Mouse (Mus musculus): ENCODE measurements around the gene Fzd7. TPM values are rescaled to one million over a fixed set of nuclear protein-coding genes. Genes with fewer than 3 reads are reported as not detected.

The Fzd7 gene
- 1.0 and 1.2 TPM in 2 replicates for polyA plus RNA-seq (2015; fragmentation: Nextera tagmentation; extraction: Ambion mirVana)

DNA sequence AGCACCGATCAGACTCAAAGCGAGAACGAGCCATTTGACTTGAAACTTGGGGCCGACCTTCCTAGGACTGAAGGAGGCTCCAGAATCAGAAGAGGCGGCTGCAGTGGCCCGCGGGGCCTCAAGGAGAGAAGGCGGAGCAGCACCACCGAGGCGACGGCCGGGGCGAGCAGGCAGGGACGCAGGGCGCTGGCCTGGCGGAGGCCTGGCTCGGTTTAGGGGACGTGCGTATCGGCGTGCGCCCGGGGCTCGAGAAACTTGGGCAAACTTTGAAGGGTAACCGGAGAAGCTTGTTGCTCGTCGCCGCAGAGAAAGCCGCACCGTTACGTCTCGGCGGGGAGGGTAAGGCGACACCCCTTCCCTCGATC lies at the start of gene Fzd7:
TSS of gene Fzd7 (plus strand) at position 94 of the 365 bp plus-strand sequence.
- Histone ChIP-seq H3K9me3 (replicated peaks; ENCODE audit: control insufficient read depth, low read length) (no peaks in the 10 kb centered on the region), H3K9ac (ENCODE audit: low read depth, low read length) (peak within 1 kb of the TSS; percentile 65), H3K27ac (ENCODE audit: low read length) (peak within 1 kb of the TSS; percentile 82), H3K4me2 (ENCODE audit: low read depth, low read length) (peak within 1 kb of the TSS; percentile 99), H3K4me3 (ENCODE audit: low read depth, low read length) (peak within 1 kb of the TSS; percentile 57), H3K36me3 (ENCODE audit: control insufficient read depth, insufficient read depth) (no peaks in the 10 kb centered on the region), H3K27me3 (ENCODE audit: control insufficient read depth, insufficient read depth, low read depth, low read length) (peaks cover 6% of the 10 kb centered on the region; the same call in 1 of the 2 replicates), H3K4me1 (ENCODE audit: control insufficient read depth, low read depth, low read length) (peaks cover 37% of the 10 kb centered on the region)
- WGBS (ENCODE audit: insufficient replicate concordance), result 0% methylated on average over 33 of the region's 35 CpGs
- ATAC-seq (ENCODE audit: low read depth), result peak; percentile 44

- no peaks in the 10 kb centered on the region for H3K36me3 ChIP-seq (ENCODE audit: control insufficient read depth, insufficient read depth)
- no peak overlapping the region for H3K4me2 ChIP-seq (ENCODE audit: low read depth, low read length)
- no peaks in the 10 kb centered on the region for H3K4me1 ChIP-seq (ENCODE audit: control insufficient read depth, low read depth, low read length)
- no peak overlapping the region for H3K27ac ChIP-seq (ENCODE audit: low read length)
- H3K4me3 ChIP-seq (ENCODE audit: low read depth, low read length), result no peak overlapping the region
- H3K27me3 ChIP-seq (ENCODE audit: control insufficient read depth, insufficient read depth, low read depth, low read length), result no peaks in the 10 kb centered on the region
- WGBS (ENCODE audit: insufficient replicate concordance), result 46% methylated on average over 6 of the region's 6 CpGs
- H3K9ac ChIP-seq (ENCODE audit: low read depth, low read length), result no peak overlapping the region
- H3K9me3 ChIP-seq (replicated peaks; ENCODE audit: control insufficient read depth, low read length), result no peaks in the 10 kb centered on the region
- ATAC-seq (ENCODE audit: low read depth), result no peak
Observed at GRCm38 (mm10) chr1:59433296-59433695, 48.9 kb upstream of the Fzd7 start.

DNA sequence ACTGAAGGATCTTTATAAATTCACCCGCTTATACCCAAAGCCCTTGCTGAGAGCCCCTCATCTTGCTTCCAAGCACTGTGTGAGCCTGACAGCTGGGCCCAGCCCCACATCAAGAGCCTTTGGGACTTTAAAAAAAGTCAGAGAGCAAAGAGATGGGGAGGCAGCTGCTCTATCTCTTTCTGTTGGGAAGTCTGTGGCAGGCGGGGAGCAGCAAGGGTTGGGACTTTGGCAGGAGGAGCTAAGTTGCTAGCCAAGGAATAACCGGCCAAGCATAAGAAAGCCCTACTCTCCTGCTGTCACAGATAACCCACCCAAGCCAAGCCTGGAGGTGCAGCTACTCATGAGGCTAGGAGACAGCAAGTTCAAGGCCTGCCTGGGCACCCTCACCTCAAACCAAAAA lies 48.2 kb upstream of the Fzd7 start:
- no peak for ATAC-seq (ENCODE audit: low read depth)
- Histone ChIP-seq H3K27ac (ENCODE audit: low read length) (no peak overlapping the region), H3K9ac (ENCODE audit: low read depth, low read length) (no peak overlapping the region), H3K4me2 (ENCODE audit: low read depth, low read length) (no peak overlapping the region), H3K4me1 (ENCODE audit: control insufficient read depth, low read depth, low read length) (no peaks in the 10 kb centered on the region), H3K27me3 (ENCODE audit: control insufficient read depth, insufficient read depth, low read depth, low read length) (no peaks in the 10 kb centered on the region), H3K36me3 (ENCODE audit: control insufficient read depth, insufficient read depth) (no peaks in the 10 kb centered on the region), H3K9me3 (replicated peaks; ENCODE audit: control insufficient read depth, low read length) (no peaks in the 10 kb centered on the region), H3K4me3 (ENCODE audit: low read depth, low read length) (no peak overlapping the region)
- WGBS (ENCODE audit: insufficient replicate concordance), result 62% methylated on average over 3 of the region's 3 CpGs

DNA sequence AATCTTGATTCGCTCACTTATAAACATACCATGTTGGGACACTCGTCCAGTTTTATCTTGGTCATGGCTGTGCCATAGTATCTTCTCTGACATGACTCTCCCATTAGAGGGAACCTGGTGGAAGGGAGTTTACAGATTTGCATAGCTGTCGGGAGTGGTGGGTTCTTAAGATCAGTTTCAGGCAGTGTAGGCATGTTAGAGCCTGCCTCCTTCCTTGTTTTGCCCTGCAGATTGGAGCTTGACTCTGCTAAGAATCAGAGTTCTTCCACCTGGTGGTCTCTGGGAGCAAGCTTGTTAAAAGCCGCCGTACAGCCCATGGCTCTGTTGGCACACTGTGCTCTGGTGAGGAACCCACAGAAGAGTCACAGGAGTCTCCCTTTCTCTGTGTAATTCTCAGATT lies 47.0 kb upstream of the Fzd7 start:
- H3K27ac ChIP-seq (ENCODE audit: low read length), result no peak overlapping the region
- H3K4me1 ChIP-seq (ENCODE audit: control insufficient read depth, low read depth, low read length), result no peaks in the 10 kb centered on the region
- no peaks in the 10 kb centered on the region for H3K9me3 ChIP-seq (replicated peaks; ENCODE audit: control insufficient read depth, low read length)
- no peaks in the 10 kb centered on the region for H3K27me3 ChIP-seq (ENCODE audit: control insufficient read depth, insufficient read depth, low read depth, low read length)
- WGBS (ENCODE audit: insufficient replicate concordance), result 68% methylated on average over 5 of the region's 5 CpGs
- H3K36me3 ChIP-seq (ENCODE audit: control insufficient read depth, insufficient read depth), result no peaks in the 10 kb centered on the region
- H3K9ac ChIP-seq (ENCODE audit: low read depth, low read length), result no peak overlapping the region
- H3K4me3 ChIP-seq (ENCODE audit: low read depth, low read length), result no peak overlapping the region
- H3K4me2 ChIP-seq (ENCODE audit: low read depth, low read length), result no peak overlapping the region
- no peak for ATAC-seq (ENCODE audit: low read depth)

DNA sequence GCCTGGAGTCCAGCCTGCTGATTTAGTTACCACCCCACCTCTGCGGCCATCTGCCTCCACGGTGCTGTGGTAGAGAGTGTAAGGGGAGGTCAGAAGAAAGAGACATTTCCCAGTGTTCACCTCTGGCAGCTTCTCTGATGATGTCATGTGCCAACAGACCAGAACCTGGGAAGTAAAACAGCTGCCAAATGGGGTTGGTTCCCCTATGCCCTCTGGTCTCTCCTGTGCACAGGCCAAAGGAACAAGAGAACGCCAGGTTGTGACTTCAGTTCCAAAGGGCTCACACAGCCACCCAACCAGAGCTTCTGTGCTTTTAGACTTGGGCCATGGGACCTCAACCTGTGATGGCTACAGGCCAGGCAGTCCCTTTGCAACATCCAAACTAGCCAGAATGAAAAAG lies 45.9 kb upstream of the Fzd7 start:
- Histone ChIP-seq H3K4me1 (ENCODE audit: control insufficient read depth, low read depth, low read length) (no peaks in the 10 kb centered on the region), H3K27ac (ENCODE audit: low read length) (no peak overlapping the region), H3K27me3 (ENCODE audit: control insufficient read depth, insufficient read depth, low read depth, low read length) (no peaks in the 10 kb centered on the region), H3K9ac (ENCODE audit: low read depth, low read length) (no peak overlapping the region), H3K4me3 (ENCODE audit: low read depth, low read length) (no peak overlapping the region), H3K4me2 (ENCODE audit: low read depth, low read length) (no peak overlapping the region), H3K9me3 (replicated peaks; ENCODE audit: control insufficient read depth, low read length) (no peaks in the 10 kb centered on the region), H3K36me3 (ENCODE audit: control insufficient read depth, insufficient read depth) (no peaks in the 10 kb centered on the region)
- no peak for ATAC-seq (ENCODE audit: low read depth)
- WGBS (ENCODE audit: insufficient replicate concordance), result 73% methylated on average over 3 of the region's 3 CpGs

DNA sequence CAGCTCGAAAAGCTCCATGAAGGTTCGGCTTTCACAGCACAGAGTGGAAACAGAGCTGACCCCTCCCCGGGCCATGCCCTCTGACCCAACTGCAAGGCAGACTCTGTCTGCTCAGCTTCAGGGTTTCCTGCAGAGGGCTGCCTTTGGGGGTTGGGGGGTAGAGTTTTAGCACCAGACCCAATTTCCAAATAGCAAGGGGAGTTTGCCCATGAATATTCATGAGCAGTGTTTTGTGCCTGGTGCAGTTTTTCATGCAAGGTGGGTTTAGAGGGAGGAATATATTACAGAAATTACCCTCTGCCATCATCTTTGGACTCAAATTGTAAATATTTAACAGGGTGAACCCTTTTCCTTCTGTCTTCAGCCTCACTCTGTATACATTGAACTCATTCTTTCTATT lies 44.3 kb upstream of the Fzd7 start:
- Histone ChIP-seq H3K27me3 (ENCODE audit: control insufficient read depth, insufficient read depth, low read depth, low read length) (no peaks in the 10 kb centered on the region), H3K27ac (ENCODE audit: low read length) (peak overlapping the region; percentile 41), H3K4me3 (ENCODE audit: low read depth, low read length) (no peak overlapping the region), H3K4me1 (ENCODE audit: control insufficient read depth, low read depth, low read length) (no peaks in the 10 kb centered on the region), H3K36me3 (ENCODE audit: control insufficient read depth, insufficient read depth) (no peaks in the 10 kb centered on the region), H3K9me3 (replicated peaks; ENCODE audit: control insufficient read depth, low read length) (no peaks in the 10 kb centered on the region), H3K9ac (ENCODE audit: low read depth, low read length) (no peak overlapping the region), H3K4me2 (ENCODE audit: low read depth, low read length) (no peak overlapping the region)
- ATAC-seq (ENCODE audit: low read depth), result peak; percentile 82
- 44% methylated on average over 3 of the region's 3 CpGs for WGBS (ENCODE audit: insufficient replicate concordance)

- Histone ChIP-seq H3K27ac (ENCODE audit: low read length) (peak overlapping the region; percentile 37; the same call in 1 of the 2 replicates), H3K4me2 (ENCODE audit: low read depth, low read length) (no peak overlapping the region), H3K4me1 (ENCODE audit: control insufficient read depth, low read depth, low read length) (no peaks in the 10 kb centered on the region), H3K4me3 (ENCODE audit: low read depth, low read length) (no peak overlapping the region), H3K27me3 (ENCODE audit: control insufficient read depth, insufficient read depth, low read depth, low read length) (no peaks in the 10 kb centered on the region), H3K36me3 (ENCODE audit: control insufficient read depth, insufficient read depth) (no peaks in the 10 kb centered on the region), H3K9me3 (replicated peaks; ENCODE audit: control insufficient read depth, low read length) (no peaks in the 10 kb centered on the region), H3K9ac (ENCODE audit: low read depth, low read length) (no peak overlapping the region)
- WGBS (ENCODE audit: insufficient replicate concordance), result 57% methylated on average over 4 of the region's 4 CpGs
- no peak for ATAC-seq (ENCODE audit: low read depth)
Observed at GRCm38 (mm10) chr1:59438330-59438729, 43.9 kb upstream of the Fzd7 start.

- Histone ChIP-seq H3K36me3 (ENCODE audit: control insufficient read depth, insufficient read depth) (no peaks in the 10 kb centered on the region), H3K27me3 (ENCODE audit: control insufficient read depth, insufficient read depth, low read depth, low read length) (no peaks in the 10 kb centered on the region), H3K4me1 (ENCODE audit: control insufficient read depth, low read depth, low read length) (no peaks in the 10 kb centered on the region), H3K9ac (ENCODE audit: low read depth, low read length) (no peak overlapping the region), H3K4me2 (ENCODE audit: low read depth, low read length) (no peak overlapping the region), H3K4me3 (ENCODE audit: low read depth, low read length) (no peak overlapping the region), H3K27ac (ENCODE audit: low read length) (no peak overlapping the region), H3K9me3 (replicated peaks; ENCODE audit: control insufficient read depth, low read length) (no peaks in the 10 kb centered on the region)
- 48% methylated on average over 2 of the region's 2 CpGs for WGBS (ENCODE audit: insufficient replicate concordance)
- no peak for ATAC-seq (ENCODE audit: low read depth)
Observed at GRCm38 (mm10) chr1:59439252-59439651, 43.0 kb upstream of the Fzd7 start.

DNA sequence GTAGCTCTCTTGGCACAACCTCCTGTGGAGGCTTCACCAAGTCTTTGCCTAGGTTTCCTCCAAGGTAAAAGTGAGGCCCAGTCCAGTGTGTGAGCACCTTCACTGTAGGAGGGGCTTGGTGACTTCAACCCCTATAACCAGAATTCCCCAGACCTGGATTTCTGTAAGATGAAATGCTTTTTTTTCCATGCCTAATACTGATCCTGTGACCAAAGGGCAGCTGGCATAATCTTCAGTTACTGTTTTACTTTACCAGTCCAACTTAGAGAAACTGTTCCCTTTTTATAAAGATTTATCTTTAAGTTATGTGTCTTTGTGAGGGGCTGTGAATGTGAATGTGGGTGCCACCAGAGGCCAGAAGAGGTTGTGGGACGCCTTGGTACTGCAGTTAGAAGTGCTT lies 42.3 kb upstream of the Fzd7 start:
- no peak for ATAC-seq (ENCODE audit: low read depth)
- 39% methylated on average over 1 of the region's 1 CpGs for WGBS (ENCODE audit: insufficient replicate concordance)
- Histone ChIP-seq H3K9ac (ENCODE audit: low read depth, low read length) (no peak overlapping the region), H3K4me1 (ENCODE audit: control insufficient read depth, low read depth, low read length) (no peaks in the 10 kb centered on the region), H3K4me3 (ENCODE audit: low read depth, low read length) (no peak overlapping the region), H3K36me3 (ENCODE audit: control insufficient read depth, insufficient read depth) (no peaks in the 10 kb centered on the region), H3K27me3 (ENCODE audit: control insufficient read depth, insufficient read depth, low read depth, low read length) (no peaks in the 10 kb centered on the region), H3K9me3 (replicated peaks; ENCODE audit: control insufficient read depth, low read length) (no peaks in the 10 kb centered on the region), H3K4me2 (ENCODE audit: low read depth, low read length) (no peak overlapping the region), H3K27ac (ENCODE audit: low read length) (no peak overlapping the region)

All from liver, embryonic 16.5 days (tissue).